Mouse (Mus musculus): ENCODE results near the gene H2-Ab1. TPM values are rescaled to one million over a fixed set of nuclear protein-coding genes. Genes with fewer than 3 reads are reported as not detected.

The H2-Ab1 gene
- total RNA-seq, 2 experiments from 2014 or later = 50.0 to 81.5 TPM

GRCm38 (mm10) chr17:34280499-34281038 is 23.1 kb downstream of the H2-Ab1 start:
- no peak for ATAC-seq (replicated peaks; ENCODE audit: poor library complexity)

DNA sequence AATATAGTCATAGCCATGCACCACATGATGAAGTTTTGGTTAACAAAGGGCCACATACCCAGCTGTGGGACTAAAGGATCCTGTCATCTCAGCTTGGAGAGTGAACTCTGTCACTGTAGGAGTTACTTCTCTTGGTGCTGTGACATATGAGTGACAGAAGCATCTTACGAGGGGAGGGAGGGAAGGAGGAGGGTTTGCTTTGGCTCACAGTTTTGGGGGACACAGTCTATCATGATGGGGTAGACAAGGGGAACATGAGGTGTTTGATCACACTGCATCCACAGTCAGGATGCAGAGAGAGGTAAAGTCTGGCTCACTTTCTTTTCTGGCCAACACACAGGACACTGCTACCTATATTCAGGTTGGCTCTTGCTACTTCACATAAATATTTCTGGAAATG is 24.3 kb downstream of the H2-Ab1 start:
- no peak for ATAC-seq (replicated peaks; ENCODE audit: poor library complexity)

DNA sequence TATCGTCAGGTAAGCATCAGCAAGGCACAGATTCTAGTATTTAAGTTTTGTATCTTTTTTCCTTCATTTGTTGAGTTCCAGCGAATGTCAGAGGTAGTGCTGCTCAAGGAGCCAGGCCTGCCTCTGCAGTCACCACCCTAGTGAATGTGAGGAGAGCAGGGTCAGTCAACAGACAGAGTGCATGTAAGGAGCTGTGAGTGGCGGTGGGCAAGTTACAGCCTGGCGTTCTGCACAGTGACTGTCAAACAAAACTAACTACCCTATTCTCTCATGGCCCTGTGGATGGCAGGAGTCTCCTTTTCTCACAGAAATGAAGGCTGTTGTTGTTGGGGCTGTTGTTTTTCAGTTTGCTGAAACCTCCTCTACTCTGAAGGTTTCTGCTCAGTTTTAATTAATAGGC is 27.9 kb downstream of the H2-Ab1 start:
- no peak for ATAC-seq (replicated peaks; ENCODE audit: poor library complexity)

- peak; percentile 69 for ATAC-seq (replicated peaks; ENCODE audit: poor library complexity)
Observed at GRCm38 (mm10) chr17:34285848-34286247, 28.4 kb downstream of the H2-Ab1 start.

DNA sequence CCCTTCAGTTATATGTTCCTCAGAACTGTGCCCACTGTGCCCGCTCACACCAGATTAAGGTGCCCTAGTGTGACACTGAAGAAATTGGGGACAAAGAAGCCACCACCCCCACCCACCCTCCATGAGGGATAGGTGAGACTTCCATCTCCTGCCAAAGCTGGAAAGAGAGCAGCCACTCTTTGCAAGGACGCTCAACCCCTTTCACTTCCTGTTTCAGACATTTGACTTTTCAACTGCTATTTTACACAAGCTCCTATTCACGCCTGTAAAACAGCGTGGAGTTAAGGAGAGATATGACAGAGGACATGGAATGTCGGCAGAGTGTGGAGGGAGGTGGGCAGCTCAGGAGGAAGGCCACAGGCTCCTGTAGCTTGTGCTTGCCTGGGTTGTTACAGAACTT is 29.0 kb downstream of the H2-Ab1 start:
- ATAC-seq (replicated peaks; ENCODE audit: poor library complexity) = 0 out of 2 replicates have a peak, but pooled peaks have one; percentile 21

GRCm38 (mm10) chr17:34286999-34287398 is 29.5 kb downstream of the H2-Ab1 start:
- ATAC-seq (replicated peaks; ENCODE audit: poor library complexity) = no peak

DNA sequence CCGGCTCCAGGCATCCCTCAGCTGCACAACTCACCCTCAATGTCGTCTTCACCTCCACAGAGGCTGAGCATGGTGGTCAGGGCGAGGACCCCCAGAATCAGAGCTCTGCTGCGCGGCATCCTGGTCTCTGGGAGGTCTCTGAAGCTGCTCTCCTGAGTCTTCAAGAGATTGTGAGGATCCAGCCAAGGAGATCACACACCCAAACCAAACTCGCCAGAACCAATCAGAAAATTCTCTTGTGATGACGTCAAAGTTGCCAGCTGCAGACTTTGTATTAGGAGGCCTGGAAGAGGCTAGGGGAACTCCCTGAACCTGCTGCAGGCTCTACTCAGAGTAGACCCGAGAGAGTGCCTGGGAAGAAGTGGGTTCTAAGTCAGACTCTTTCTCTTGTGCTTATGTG is 30.2 kb downstream of the H2-Ab1 start, which contains the start of gene H2-Aa:
Gene H2-Aa (minus strand): TSS at position 176 of the 400 bp plus-strand sequence.
- peak; percentile 88 for ATAC-seq (replicated peaks; ENCODE audit: poor library complexity)

GRCm38 (mm10) chr17:34288131-34288530 is 30.6 kb downstream of the H2-Ab1 start:
- ATAC-seq (replicated peaks; ENCODE audit: poor library complexity) = no peak

DNA sequence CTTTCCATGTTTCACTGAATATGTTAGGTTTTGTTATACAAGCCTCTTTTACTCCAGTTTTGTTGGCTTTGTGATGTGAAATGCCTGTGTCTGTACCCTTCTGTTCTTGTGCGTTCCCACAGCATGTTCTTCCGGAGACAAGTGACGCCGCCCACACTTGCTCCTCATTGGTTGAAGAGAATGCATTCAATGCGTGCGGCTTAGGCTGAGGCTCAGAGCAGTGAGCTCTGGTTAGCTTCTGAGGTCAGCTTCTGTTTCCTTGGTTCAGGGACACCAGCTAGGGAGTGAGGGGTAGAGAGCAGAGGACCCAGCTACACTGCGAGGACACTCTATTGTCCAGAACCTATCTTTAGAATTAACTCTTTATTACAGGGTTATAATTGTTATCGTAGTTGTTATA is 34.1 kb downstream of the H2-Ab1 start:
- peak; percentile 85 for ATAC-seq (replicated peaks; ENCODE audit: poor library complexity)

- ATAC-seq (replicated peaks; ENCODE audit: poor library complexity) = no peak
Observed at GRCm38 (mm10) chr17:34292570-34292969, 35.1 kb downstream of the H2-Ab1 start.

DNA sequence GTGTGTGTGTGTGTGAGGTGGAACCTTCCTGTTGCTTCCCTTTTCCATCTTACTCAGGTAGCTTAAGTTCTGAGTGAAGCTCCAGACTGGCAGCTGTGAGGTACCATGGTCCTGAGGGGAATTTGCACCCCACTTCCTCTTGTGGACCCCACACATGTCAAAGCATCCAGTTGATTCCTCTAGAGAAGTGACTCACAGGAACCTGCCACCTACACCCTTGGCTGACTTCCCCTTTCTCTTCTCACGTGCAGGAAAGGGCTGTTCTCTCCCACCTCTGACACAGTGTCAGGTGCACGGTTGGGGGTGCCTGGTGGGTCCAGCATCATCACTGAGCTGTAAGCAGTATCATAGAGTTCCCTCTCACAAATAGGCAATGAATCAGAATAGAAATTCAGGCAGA is 36.0 kb downstream of the H2-Ab1 start:
- peak; percentile 58 for ATAC-seq (replicated peaks; ENCODE audit: poor library complexity)

- ATAC-seq (replicated peaks; ENCODE audit: poor library complexity) = no peak
Observed at GRCm38 (mm10) chr17:34294249-34294648, 36.8 kb downstream of the H2-Ab1 start.

DNA sequence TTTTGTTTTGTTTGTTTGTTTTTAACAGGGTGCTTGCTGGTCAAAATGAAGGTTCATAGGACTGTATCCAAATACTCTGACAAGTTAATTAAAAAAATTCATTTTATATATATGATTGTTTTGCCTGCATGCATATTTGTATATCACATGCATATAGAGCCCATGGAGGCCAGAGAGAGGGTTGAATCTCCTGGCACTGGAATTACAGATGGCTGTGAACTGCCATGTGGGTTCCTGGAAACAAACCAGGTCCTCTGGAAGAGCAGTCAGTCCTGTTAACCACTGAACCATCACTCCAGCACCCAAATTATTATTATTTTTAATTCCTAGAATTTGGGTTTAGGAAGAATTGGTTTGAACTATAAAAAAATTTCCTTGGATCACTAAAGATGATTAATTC is 37.8 kb downstream of the H2-Ab1 start:
- ATAC-seq (replicated peaks; ENCODE audit: poor library complexity) = no peak

- peak; percentile 79 for ATAC-seq (replicated peaks; ENCODE audit: poor library complexity)
Observed at GRCm38 (mm10) chr17:34295891-34296794, 38.7 kb downstream of the H2-Ab1 start.

DNA sequence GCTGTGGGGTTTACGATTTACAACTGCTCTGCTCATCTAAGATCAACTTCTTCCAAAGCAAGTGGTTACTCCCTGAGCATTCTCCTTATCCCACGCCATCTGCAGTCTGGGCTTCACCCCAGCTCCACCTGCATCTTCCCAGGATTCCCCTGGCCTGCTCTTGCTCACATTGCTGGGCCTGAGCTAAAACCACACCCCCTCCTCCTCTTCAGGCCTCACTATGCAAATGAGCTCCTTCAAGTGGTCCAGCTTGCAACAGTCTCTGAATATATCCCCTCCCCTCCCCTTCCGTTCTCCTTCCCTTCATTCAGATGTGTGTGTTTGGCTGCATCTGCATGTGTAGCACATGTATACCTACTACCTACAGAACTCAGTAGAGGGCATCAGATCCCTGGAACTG is 41.9 kb downstream of the H2-Ab1 start:
- no peak for ATAC-seq (replicated peaks; ENCODE audit: poor library complexity)

DNA sequence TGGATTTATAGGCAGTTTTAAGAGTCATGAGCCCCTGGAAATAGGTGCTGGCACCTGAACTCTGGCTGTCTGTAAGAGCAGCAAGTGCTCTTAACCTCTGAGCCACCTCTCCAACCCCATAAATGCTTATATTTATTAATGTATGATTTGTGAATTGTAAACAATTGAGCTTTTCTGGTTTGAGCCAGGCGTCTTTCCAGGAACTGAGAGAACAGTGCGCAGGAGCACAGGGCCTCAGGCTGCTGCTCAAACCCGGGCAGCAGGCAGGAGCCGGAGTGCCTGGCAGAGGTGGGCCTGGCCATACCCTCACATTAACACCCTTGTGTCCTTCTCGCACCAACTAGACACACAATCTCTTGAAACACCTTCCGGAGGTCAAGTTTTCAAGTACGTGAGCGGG is 42.6 kb downstream of the H2-Ab1 start:
- no peak for ATAC-seq (replicated peaks; ENCODE audit: poor library complexity)

GRCm38 (mm10) chr17:34300691-34301566 is 43.4 kb downstream of the H2-Ab1 start:
- ATAC-seq (replicated peaks; ENCODE audit: poor library complexity) = no peak

GRCm38 (mm10) chr17:34301670-34302190 is 44.2 kb downstream of the H2-Ab1 start:
- ATAC-seq (replicated peaks; ENCODE audit: poor library complexity) = no peak

DNA sequence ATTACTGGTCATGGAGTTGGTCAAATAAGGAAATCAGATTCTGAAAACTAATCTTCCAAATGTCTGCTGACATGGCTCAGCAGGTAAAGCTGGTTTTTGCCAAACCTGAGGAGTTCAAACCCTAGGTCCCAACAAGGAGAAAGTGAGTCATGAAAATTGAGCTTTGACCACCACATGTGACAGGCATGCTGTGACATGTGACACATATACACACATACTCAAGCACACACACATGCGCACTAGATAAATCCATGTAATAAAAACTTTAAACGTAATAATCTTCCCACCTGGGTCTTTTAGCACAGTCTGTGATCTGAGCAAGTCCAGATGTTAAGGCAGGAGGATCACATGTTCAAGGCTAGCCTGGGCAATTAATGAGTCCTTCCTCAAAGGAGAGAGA is 46.3 kb downstream of the H2-Ab1 start:
- no peak for ATAC-seq (replicated peaks; ENCODE audit: poor library complexity)

GRCm38 (mm10) chr17:34304751-34305150 is 47.3 kb downstream of the H2-Ab1 start:
- ATAC-seq (replicated peaks; ENCODE audit: poor library complexity) = peak; percentile 76

DNA sequence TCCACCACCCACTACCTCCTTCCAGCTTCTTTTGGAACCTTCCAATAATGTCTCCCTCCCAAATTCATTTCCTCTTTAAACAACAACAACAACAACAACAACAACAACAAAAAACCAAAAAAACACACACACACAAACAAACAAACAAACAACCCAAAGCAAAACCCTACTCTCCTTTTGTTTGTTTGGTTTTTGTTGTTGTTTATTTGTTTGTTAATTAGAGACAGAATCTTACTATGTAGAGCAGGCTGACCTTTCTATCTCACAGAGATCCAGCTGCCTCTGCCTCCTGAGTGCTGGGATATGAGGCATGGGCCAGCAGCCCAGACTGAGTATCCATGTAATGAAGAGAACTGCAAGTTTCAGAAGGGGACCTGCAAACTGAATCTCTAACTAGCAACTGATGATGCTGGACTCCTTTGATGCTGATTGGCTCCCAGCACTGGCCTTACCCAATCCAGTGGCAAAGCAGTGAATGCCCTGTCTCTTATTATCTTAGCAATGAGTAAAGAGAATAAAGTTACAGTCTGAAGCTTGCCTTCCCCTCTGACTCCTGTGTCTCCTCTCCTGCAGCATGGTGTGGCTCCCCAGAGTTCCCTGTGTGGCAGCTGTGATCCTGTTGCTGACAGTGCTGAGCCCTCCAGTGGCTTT is 48.0 kb downstream of the H2-Ab1 start, which contains the start of gene H2-Eb1:
Gene H2-Eb1 (plus strand): TSS at position 488 of the 651 bp plus-strand sequence.
- ATAC-seq (replicated peaks; ENCODE audit: poor library complexity) = peak; percentile 89
